Mouse (Mus musculus) liver, embryonic 16.5 days (tissue): ENCODE results near the gene Ubr1. TPM values are rescaled to one million over a fixed set of nuclear protein-coding genes. Genes with fewer than 3 reads are reported as not detected.
"Not testable (repeated sequence)": the region's sequence is repeated elsewhere in the genome, so short reads cannot be mapped to it uniquely, and the experiment has no call there.

Experiments
- ATAC-seq: fragments of 200-750 bp; cut with Nextera tagmentation; 2 replicates; pipeline ENCODE4 v1.8.0; 2017; ENCODE audit warnings: low read depth, mild to moderate bottlenecking, moderate number of reproducible peaks, moderate library complexity
- H3K27ac ChIP-seq: fragments of 300-500 bp; sonication (generic); 2 replicates; pipeline ENCODE4 v1.5.1; 2014; ENCODE audit warnings: mild to moderate bottlenecking, low read length
- H3K27me3 ChIP-seq: fragments of 300-500 bp; sonication (generic); 2 replicates; pipeline ENCODE4 v1.6.1; 2014; ENCODE audit warnings: low read depth, low read length, mixed read lengths; ENCODE audit not compliant: control insufficient read depth, insufficient read depth
- H3K36me3 ChIP-seq: fragments of 300-500 bp; sonication (generic); 2 replicates; pipeline ENCODE4 v1.6.1; 2014; ENCODE audit warnings: mild to moderate bottlenecking; ENCODE audit not compliant: control insufficient read depth, insufficient read depth
- H3K4me1 ChIP-seq: fragments of 300-500 bp; sonication (generic); 2 replicates; pipeline ENCODE4 v1.6.1; 2014; ENCODE audit warnings: low read depth, low read length, mixed read lengths; ENCODE audit not compliant: control insufficient read depth
- H3K4me2 ChIP-seq: fragments of 300-500 bp; sonication (generic); 2 replicates; pipeline ENCODE4 v1.6.1; 2014; ENCODE audit warnings: low read depth, low read length, mixed read lengths
- H3K4me3 ChIP-seq: fragments of 300-500 bp; sonication (generic); 2 replicates; pipeline ENCODE4 v1.5.1; 2014; ENCODE audit warnings: low read depth, mild to moderate bottlenecking, low read length
- H3K9ac ChIP-seq: fragments of 300-500 bp; sonication (generic); 2 replicates; pipeline ENCODE4 v1.6.1; 2014; ENCODE audit warnings: low read depth, low read length
- H3K9me3 ChIP-seq: fragments of 300-500 bp; sonication (generic); replicated peaks from 2 replicates; pipeline ENCODE4 v1.6.1; 2016; ENCODE audit warnings: low read length; ENCODE audit not compliant: control insufficient read depth
- WGBS: fragments of 180-500 bp; shearing (Covaris S2); extraction: QIAGEN DNeasy Blood & Tissue Kit; methylation state at CpG from one replicate; pipeline ENCODE4 v1.1.7; 2014; ENCODE audit not compliant: insufficient replicate concordance; 5-methylcytosine and 5-hydroxymethylcytosine counted together
- polyA plus RNA-seq: library from polyadenylated mRNA; unstranded; fragments of >200 nt; fragmentation: Nextera tagmentation; extraction: Ambion mirVana; gene quantifications from 2 replicates; pipeline ENCODE4 v1.2.1, GENCODE M21; 2015

The Ubr1 gene
- polyA plus RNA-seq, 1 experiment from 2014 or later: 11.1 TPM

DNA sequence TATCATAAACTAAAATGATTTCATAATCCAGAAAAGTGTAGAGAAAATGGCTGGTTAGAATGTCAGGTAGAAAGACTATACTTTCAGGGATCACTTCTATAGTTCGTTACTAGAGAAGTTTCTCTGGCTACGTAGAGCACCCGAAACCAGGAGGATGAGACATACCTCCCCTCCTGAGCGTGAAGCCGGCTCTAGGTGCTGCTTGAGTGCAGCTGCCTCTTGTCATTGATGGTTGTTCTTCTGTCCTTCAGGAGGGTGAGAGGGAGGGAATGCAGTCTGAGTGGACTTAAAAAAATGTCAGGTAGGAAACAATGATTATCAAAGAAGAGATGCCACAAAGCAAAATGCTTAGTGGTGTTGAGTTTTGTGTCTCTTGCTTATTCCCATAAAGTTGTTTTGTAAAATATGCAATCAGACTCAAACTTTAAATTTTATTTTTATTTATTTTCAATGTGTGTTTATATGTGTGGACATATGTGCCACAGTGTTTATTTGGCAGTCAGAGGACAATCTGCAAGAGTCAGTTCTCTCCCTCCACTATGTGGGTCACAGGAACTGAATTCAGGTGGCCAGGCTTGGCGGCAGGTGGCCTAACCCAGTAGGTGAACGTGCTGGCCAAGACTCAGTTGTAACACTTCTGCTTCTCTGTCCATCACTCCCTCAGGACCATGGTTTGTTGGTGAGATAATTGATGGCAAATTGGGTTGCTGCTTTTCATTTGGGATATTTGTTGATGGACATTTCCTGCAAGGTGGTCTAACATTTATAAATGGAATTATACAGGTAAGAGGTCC lies 33.7 kb upstream of the Ubr1 start:
- H3K27ac ChIP-seq: no peak overlapping the region
- no peak overlapping the region for H3K9ac ChIP-seq
- H3K36me3 ChIP-seq: no peaks in the 10 kb centered on the region
- ATAC-seq: no peak
- H3K9me3 ChIP-seq: no peaks in the 10 kb centered on the region
- no peak overlapping the region for H3K4me2 ChIP-seq
- H3K27me3 ChIP-seq: no peaks in the 10 kb centered on the region
- H3K4me1 ChIP-seq: peaks cover 3% of the 10 kb centered on the region; the same call in 1 of the 2 replicates
- H3K4me3 ChIP-seq: no peak overlapping the region
- 76% methylated on average over 7 of the region's 7 CpGs for WGBS

DNA sequence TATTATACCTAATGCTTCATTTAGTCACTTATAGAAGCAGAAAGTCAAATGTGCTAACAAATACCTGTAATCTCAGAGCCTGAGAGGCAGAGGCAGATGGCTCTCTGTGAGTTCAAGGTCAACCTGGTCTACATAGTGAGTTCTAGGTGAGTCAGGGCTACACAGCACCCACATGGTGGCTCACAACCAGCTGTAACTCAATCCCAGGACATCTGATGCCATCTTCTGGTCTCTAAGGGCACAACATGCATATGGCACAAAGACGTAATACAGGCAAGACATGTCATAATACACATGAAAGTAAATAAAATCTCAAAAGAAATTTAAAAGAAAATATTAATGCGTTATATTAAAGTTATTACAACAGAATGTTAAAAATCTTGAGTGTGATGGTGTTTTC lies 33.1 kb upstream of the Ubr1 start:
- WGBS: 60% methylated on average over 2 of the region's 2 CpGs

DNA sequence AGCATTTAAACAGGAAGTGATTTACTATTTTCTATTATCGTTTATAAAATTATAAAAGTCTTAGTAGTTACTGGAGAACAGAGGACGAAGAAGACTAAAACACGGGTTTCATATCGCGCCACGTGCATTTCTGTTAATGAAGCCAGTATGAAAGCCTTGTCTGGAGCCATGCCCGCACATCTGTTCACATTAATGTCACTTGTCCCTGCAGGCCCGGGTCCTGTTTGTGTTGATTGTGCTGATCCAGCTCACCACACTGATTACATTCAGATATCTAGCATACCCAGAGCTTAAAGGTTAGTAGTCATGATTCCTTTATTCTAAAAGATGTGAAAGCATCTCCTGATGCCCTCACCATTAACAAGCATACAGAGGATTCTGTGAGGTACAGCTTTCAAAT lies 28.3 kb upstream of the Ubr1 start:
- H3K9ac ChIP-seq: no peak overlapping the region
- no peak overlapping the region for H3K4me2 ChIP-seq
- no peak overlapping the region for H3K27ac ChIP-seq
- no peaks in the 10 kb centered on the region for H3K27me3 ChIP-seq
- ATAC-seq: peak; percentile 50; the same call in 1 of the 2 replicates
- H3K9me3 ChIP-seq: no peaks in the 10 kb centered on the region
- no peak overlapping the region for H3K4me3 ChIP-seq
- H3K4me1 ChIP-seq: no peaks in the 10 kb centered on the region; the same call in 1 of the 2 replicates
- WGBS: 58% methylated on average over 8 of the region's 8 CpGs
- no peaks in the 10 kb centered on the region for H3K36me3 ChIP-seq

More for the DNA sequence above, 33.1 kb upstream of the Ubr1 start:
- ATAC-seq: no peak
- Histone ChIP-seq H3K4me2 (no peak overlapping the region), H3K27ac (no peak overlapping the region), H3K9me3 (no peaks in the 10 kb centered on the region), H3K9ac (no peak overlapping the region), H3K36me3 (no peaks in the 10 kb centered on the region), H3K4me1 (peaks cover 3% of the 10 kb centered on the region; the same call in 1 of the 2 replicates), H3K4me3 (no peak overlapping the region), H3K27me3 (no peaks in the 10 kb centered on the region)

GRCm38 (mm10) chr2:120996607-120997006 lies 26.1 kb upstream of the Ubr1 start:
- not testable (repeated sequence) for H3K9ac ChIP-seq, H3K4me2 ChIP-seq, H3K9me3 ChIP-seq, ATAC-seq, H3K36me3 ChIP-seq, H3K4me1 ChIP-seq, H3K27ac ChIP-seq, H3K4me3 ChIP-seq, H3K27me3 ChIP-seq
- WGBS: 60% methylated on average over 1 of the region's 1 CpGs

DNA sequence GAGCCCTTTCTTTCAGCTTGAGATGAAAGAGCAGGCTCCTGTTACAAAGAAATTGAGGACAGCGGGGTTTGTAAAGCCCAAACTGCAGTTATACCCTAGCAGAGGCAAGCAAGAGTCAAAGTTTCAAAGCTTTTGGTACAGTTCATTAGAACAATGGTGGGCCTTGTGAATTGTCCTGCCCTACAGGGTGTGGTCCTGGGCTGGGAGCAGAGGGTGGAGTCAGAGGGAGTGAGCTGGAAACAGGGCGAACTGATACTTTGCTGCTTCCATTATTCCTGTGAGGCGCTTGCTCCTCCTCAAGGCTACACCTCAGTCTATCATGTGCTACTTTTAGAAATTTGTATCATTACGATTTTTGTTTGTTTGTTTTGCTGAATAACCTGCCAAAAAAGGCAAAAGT lies 20.7 kb upstream of the Ubr1 start:
- WGBS: 63% methylated on average over 4 of the region's 4 CpGs
- ATAC-seq: no peak
- Histone ChIP-seq H3K9ac (no peak overlapping the region), H3K36me3 (no peaks in the 10 kb centered on the region), H3K4me2 (no peak overlapping the region), H3K4me3 (no peak overlapping the region), H3K4me1 (peaks cover 3% of the 10 kb centered on the region), H3K9me3 (no peaks in the 10 kb centered on the region), H3K27ac (no peak overlapping the region), H3K27me3 (no peaks in the 10 kb centered on the region)

GRCm38 (mm10) chr2:120985241-120985640 lies 14.7 kb upstream of the Ubr1 start:
- no peak overlapping the region for H3K4me2 ChIP-seq
- no peaks in the 10 kb centered on the region for H3K27me3 ChIP-seq
- no peaks in the 10 kb centered on the region for H3K4me1 ChIP-seq
- no peaks in the 10 kb centered on the region for H3K36me3 ChIP-seq
- no peaks in the 10 kb centered on the region for H3K9me3 ChIP-seq
- no peak overlapping the region for H3K9ac ChIP-seq
- H3K4me3 ChIP-seq: no peak overlapping the region
- ATAC-seq: no peak
- WGBS: 85% methylated on average over 1 of the region's 1 CpGs
- no peak overlapping the region for H3K27ac ChIP-seq

DNA sequence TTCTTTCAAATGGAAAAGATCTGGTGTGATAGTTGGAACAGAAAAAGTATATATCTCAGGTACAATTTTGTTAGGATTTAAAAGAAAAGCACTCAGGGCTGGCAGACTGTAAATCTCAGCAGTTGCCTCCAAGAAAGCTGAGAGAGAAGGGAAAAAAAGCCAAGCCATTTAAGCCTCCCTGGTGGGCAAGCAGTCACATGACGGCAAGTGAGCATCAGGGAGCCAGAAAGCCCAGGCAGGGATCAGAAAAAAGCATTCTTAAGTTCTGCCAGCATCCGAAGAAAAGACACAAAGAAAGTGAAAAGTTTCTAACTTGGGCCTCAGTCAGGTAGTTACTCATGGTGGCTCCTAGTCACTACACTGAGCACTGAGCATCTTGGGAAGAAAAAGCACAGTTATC lies 13.1 kb upstream of the Ubr1 start:
- H3K4me1 ChIP-seq: no peaks in the 10 kb centered on the region
- H3K9me3 ChIP-seq: no peaks in the 10 kb centered on the region
- no peak overlapping the region for H3K9ac ChIP-seq
- H3K4me2 ChIP-seq: no peak overlapping the region
- no peak overlapping the region for H3K27ac ChIP-seq
- no peak overlapping the region for H3K4me3 ChIP-seq
- H3K36me3 ChIP-seq: no peaks in the 10 kb centered on the region
- ATAC-seq: no peak
- 50% methylated on average over 2 of the region's 2 CpGs for WGBS
- no peaks in the 10 kb centered on the region for H3K27me3 ChIP-seq

DNA sequence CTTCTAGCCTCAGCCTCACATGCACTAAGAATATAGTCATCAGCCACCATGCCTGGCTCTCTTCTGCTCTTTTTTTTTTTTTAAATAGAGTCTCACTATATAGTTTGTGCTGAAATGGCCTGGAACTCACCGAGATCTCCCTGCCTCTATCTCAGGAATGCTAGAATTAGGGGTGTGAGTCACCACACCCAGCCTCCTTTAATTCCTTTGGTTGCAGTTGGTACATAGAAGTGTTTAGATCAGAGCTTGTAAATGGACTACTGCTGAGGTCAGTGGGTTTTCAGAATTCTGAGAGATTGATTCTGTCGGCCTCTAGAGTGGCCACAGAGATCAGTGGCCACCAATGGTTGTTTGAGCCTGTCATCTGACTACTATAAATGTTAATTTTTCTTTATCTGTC lies 10.3 kb upstream of the Ubr1 start:
- no peak for ATAC-seq
- no peak overlapping the region for H3K27ac ChIP-seq
- no peaks in the 10 kb centered on the region for H3K9me3 ChIP-seq
- no peaks in the 10 kb centered on the region for H3K27me3 ChIP-seq
- WGBS: 49% methylated on average over 2 of the region's 2 CpGs
- H3K4me2 ChIP-seq: no peak overlapping the region
- H3K4me1 ChIP-seq: peaks cover 15% of the 10 kb centered on the region
- no peak overlapping the region for H3K9ac ChIP-seq
- no peak overlapping the region for H3K4me3 ChIP-seq
- no peaks in the 10 kb centered on the region for H3K36me3 ChIP-seq

DNA sequence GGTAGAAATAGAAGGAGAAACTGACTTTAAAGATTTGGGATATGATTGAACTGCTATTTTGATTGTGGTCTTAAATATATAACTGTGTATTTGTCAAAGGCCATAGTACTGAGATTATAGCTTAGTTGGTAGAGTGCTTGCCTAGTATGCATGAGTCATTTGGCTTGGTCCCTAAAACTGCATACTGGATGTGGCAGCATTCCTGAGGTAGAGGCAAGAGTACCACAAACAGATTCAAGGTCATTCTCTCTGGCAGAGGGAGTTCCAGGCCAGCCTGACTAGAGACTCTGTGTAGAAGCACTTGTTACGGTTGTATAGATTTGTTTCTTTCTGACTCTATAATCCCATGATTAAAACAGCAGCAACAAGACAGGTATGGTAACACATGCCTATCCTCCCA lies 9.3 kb upstream of the Ubr1 start:
- Histone ChIP-seq H3K4me1 (peaks cover 17% of the 10 kb centered on the region), H3K4me2 (no peak overlapping the region), H3K36me3 (no peaks in the 10 kb centered on the region), H3K9ac (no peak overlapping the region), H3K27me3 (no peaks in the 10 kb centered on the region), H3K9me3 (no peaks in the 10 kb centered on the region), H3K27ac (no peak overlapping the region), H3K4me3 (no peak overlapping the region)
- no peak for ATAC-seq
- WGBS: 95% methylated on average over 1 of the region's 1 CpGs
